ENCODE assay signal across 9 mouse cellular contexts in the genomic region with DNA sequence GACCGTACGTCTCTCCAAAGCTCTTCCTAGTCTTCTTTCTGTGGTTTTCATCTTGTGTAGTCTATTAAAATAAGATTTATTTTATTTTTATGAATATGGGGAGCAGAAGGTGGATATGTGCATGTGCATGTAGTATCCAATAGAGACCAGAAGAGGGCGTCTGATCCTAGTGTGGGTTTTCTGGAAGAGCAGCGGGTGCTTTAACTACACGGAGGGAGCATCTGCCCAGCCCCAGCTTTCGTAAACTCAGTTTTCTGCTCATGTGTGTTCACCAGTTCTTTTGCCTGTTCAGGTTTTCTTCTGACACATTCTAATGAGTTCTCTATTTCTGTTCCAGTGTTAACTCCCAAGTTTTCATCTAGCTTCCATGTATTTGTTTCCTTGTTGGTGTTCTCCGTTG.
A peak's percentile ranks its signal among the peaks of the same experiment; 100 is the strongest.
DNase-seq lines count a peak whose midpoint lies in the region; ATAC-seq and TF ChIP-seq lines count a peak whose summit lies in the region.
"Had no signal": no experiment of that assay in that cellular context is flagged by ENCODE, and none has a peak within 500 bp of the region (broad histone marks: within the 10 kb centered on the region; RNA-seq: fewer than 3 reads in every experiment).

No protein-coding gene starts in this region.

- intact Hi-C loops in heart, postnatal 10 days (cut with DNase I) = loop anchor here (2.0 to 5.0 kb wide), 2 partner anchors 113 to 129 kb away; no protein-coding TSS in a partner anchor

- peak; percentile 68 for DNase-seq in CD4-positive, CD25-positive, alpha-beta regulatory T cell, adult 2 months (ENCODE audit: low read depth, low spot score)
- peak in 1 of 2 experiments; percentile 55 for DNase-seq in layer of hippocampus, adult 2 months (ENCODE audit: low spot score in 2 of 2)
- DNase-seq in layer of hippocampus, postnatal 36 days = no peak
- DNase-seq in adrenal gland, postnatal 14 days = peak; percentile 71
- DNase-seq in heart, postnatal 10 days = peak; percentile 32 to 66
- DNase-seq in retina, embryonic 14.5 days (ENCODE audit: low spot score) = peak; percentile 70
- DNase-seq in urinary bladder, postnatal 25 days (ENCODE audit: low spot score) = no peak

- H3K27ac ChIP-seq in layer of hippocampus, adult 2 months = no peak overlapping the region
- H3K27ac ChIP-seq: limb, embryonic 13.5 days had no signal

- no peak for ATAC-seq in CD4-positive, CD25-positive, alpha-beta regulatory T cell, adult 4 months

- peak; percentile 89 for TF ChIP-seq CTCF in layer of hippocampus, adult 2 months (conservative IDR thresholded peaks at IDR 0.05)

- H3K4me3 ChIP-seq in layer of hippocampus, adult 2 months = no peak overlapping the region
- H3K4me3 ChIP-seq: limb, embryonic 13.5 days had no signal

Comparison
In these comparisons a context has a peak if more than half of its experiments do, and no peak if none do; other contexts are left out.
1. DNase-seq: peak in CD4-positive, CD25-positive, alpha-beta regulatory T cell, adult 2 months (single experiment), adrenal gland, postnatal 14 days (single experiment), heart, postnatal 10 days (2 of 2) and retina, embryonic 14.5 days (single experiment); none in layer of hippocampus, postnatal 36 days (0 of 2) and urinary bladder, postnatal 25 days (single experiment).